Mouse (Mus musculus) forebrain, embryonic 11.5 days (tissue): ENCODE data around the gene Flcn. TPM values are rescaled to one million over a fixed set of nuclear protein-coding genes. Genes with fewer than 3 reads are reported as not detected.
A peak's percentile ranks its signal among the peaks of the same experiment; 100 is the strongest.
"Not testable (repeated sequence)": the region's sequence is repeated elsewhere in the genome, so short reads cannot be mapped to it uniquely, and the experiment has no call there.

Experiments used
- ATAC-seq: fragments of 200-750 bp; cut with Nextera tagmentation; replicated peaks from 2 replicates; pipeline ENCODE4 v1.8.0; 2017; ENCODE audit warnings: moderate TSS enrichment; ENCODE audit not compliant: low FRiP score
- DNase-seq: peaks from one replicate; pipeline ENCODE4 v3.0.0-alpha.2; 2017; ENCODE audit warnings: low spot score
- H3K27ac ChIP-seq: fragments of 300-500 bp; sonication (generic); 2 replicates; pipeline ENCODE4 v1.5.1; 2014; ENCODE audit warnings: low read depth, low read length
- H3K27me3 ChIP-seq: fragments of 300-500 bp; sonication (generic); 2 replicates; pipeline ENCODE4 v1.6.1; 2014; ENCODE audit warnings: mild to moderate bottlenecking, low read length, mixed read lengths; ENCODE audit not compliant: control insufficient read depth, insufficient read depth
- H3K36me3 ChIP-seq: fragments of 300-500 bp; sonication (generic); 2 replicates; pipeline ENCODE4 v1.6.1; 2014; ENCODE audit warnings: mild to moderate bottlenecking, low read length, moderate library complexity, mixed read lengths; ENCODE audit not compliant: control insufficient read depth, insufficient read depth
- H3K4me1 ChIP-seq: fragments of 300-500 bp; sonication (generic); replicated peaks from 2 replicates; pipeline ENCODE4 v1.6.1; 2014; ENCODE audit warnings: low read length, mixed read lengths; ENCODE audit not compliant: control insufficient read depth, insufficient read depth
- H3K4me2 ChIP-seq: fragments of 300-500 bp; sonication (generic); 2 replicates; pipeline ENCODE4 v1.6.1; 2014; ENCODE audit warnings: low read depth, mild to moderate bottlenecking, low read length, moderate library complexity, mixed read lengths; ENCODE audit not compliant: severe bottlenecking
- H3K4me3 ChIP-seq: fragments of 300-500 bp; sonication (generic); 2 replicates; pipeline ENCODE4 v1.5.1; 2014; ENCODE audit warnings: low read depth, low read length
- H3K9ac ChIP-seq: fragments of 300-500 bp; sonication (generic); 2 replicates; pipeline ENCODE4 v1.6.1; 2014; ENCODE audit warnings: low read length
- H3K9me3 ChIP-seq: fragments of 300-500 bp; sonication (generic); 2 replicates; pipeline ENCODE4 v1.6.1; 2016; ENCODE audit warnings: low read length, mixed read lengths; ENCODE audit not compliant: control insufficient read depth
- WGBS: fragments of 180-500 bp; shearing (Covaris S2); extraction: QIAGEN DNeasy Blood & Tissue Kit; methylation state at CpG from one replicate; pipeline ENCODE4 v1.1.7; 2014; 5-methylcytosine and 5-hydroxymethylcytosine counted together
- polyA plus RNA-seq: library from polyadenylated mRNA; unstranded; fragments of >200 nt; fragmentation: Nextera tagmentation; extraction: Ambion mirVana; gene quantifications from 2 replicates; pipeline ENCODE4 v1.2.1, GENCODE M21; 2014

The Flcn gene
- polyA plus RNA-seq, 1 experiment from 2014 or later, result 36.0 TPM

GRCm38 (mm10) chr11:59838426-59838825 lies 28.6 kb upstream of the Flcn start:
- no peaks in the 10 kb centered on the region for H3K36me3 ChIP-seq
- WGBS, result 71% methylated on average over 4 of the region's 4 CpGs
- H3K27me3 ChIP-seq, result no peaks in the 10 kb centered on the region
- no peaks in the 10 kb centered on the region for H3K9me3 ChIP-seq
- no peak for DNase-seq
- no peak overlapping the region for H3K27ac ChIP-seq
- peaks cover 5% of the 10 kb centered on the region for H3K4me1 ChIP-seq
- no peak overlapping the region; the same call in 1 of the 2 replicates for H3K9ac ChIP-seq
- peak overlapping the region; percentile 69 for H3K4me3 ChIP-seq
- no peak for ATAC-seq
- peak overlapping the region; percentile 62 for H3K4me2 ChIP-seq

GRCm38 (mm10) chr11:59837789-59838188 lies 28.0 kb upstream of the Flcn start:
- no CpG with 5 or more reads among the region's 1 CpGs for WGBS
- H3K27ac ChIP-seq, H3K27me3 ChIP-seq, DNase-seq, H3K9ac ChIP-seq, H3K9me3 ChIP-seq, H3K4me2 ChIP-seq, ATAC-seq, H3K36me3 ChIP-seq, H3K4me1 ChIP-seq: not testable (repeated sequence)
- peak overlapping the region; percentile 69; the same call in 1 of the 2 replicates for H3K4me3 ChIP-seq

GRCm38 (mm10) chr11:59821625-59822024 lies 11.8 kb upstream of the Flcn start:
- H3K36me3 ChIP-seq, result peaks cover 32% of the 10 kb centered on the region
- no peak overlapping the region for H3K4me2 ChIP-seq
- DNase-seq (no peak), ATAC-seq (no peak)
- no peaks in the 10 kb centered on the region for H3K9me3 ChIP-seq
- H3K9ac ChIP-seq, result no peak overlapping the region
- H3K27ac ChIP-seq, result no peak overlapping the region
- 94% methylated on average over 3 of the region's 3 CpGs for WGBS
- no peak overlapping the region for H3K4me3 ChIP-seq
- no peaks in the 10 kb centered on the region for H3K27me3 ChIP-seq
- H3K4me1 ChIP-seq, result no peaks in the 10 kb centered on the region

GRCm38 (mm10) chr11:59817916-59818315 lies 8.1 kb upstream of the Flcn start:
- DNase-seq (no peak), ATAC-seq (no peak)
- H3K36me3 ChIP-seq, result peaks cover 22% of the 10 kb centered on the region; the same call in 1 of the 2 replicates
- no peak overlapping the region for H3K9ac ChIP-seq
- WGBS, result 94% methylated on average over 3 of the region's 3 CpGs
- no peaks in the 10 kb centered on the region for H3K27me3 ChIP-seq
- H3K27ac ChIP-seq, result no peak overlapping the region
- H3K4me3 ChIP-seq, result no peak overlapping the region
- H3K9me3 ChIP-seq, result no peaks in the 10 kb centered on the region
- no peak overlapping the region for H3K4me2 ChIP-seq
- H3K4me1 ChIP-seq, result no peaks in the 10 kb centered on the region

- 89% methylated on average over 6 of the region's 6 CpGs for WGBS
- no peaks in the 10 kb centered on the region for H3K27me3 ChIP-seq
Observed at GRCm38 (mm10) chr11:59815482-59816065, 5.8 kb upstream of the Flcn start.

GRCm38 (mm10) chr11:59814936-59815335 lies 5.1 kb upstream of the Flcn start:
- H3K4me3 ChIP-seq, result no peak overlapping the region
- H3K36me3 ChIP-seq, result peaks cover 17% of the 10 kb centered on the region; the same call in 1 of the 2 replicates
- H3K27me3 ChIP-seq, result no peaks in the 10 kb centered on the region
- DNase-seq (no peak), ATAC-seq (no peak)
- no peaks in the 10 kb centered on the region for H3K9me3 ChIP-seq
- no peaks in the 10 kb centered on the region for H3K4me1 ChIP-seq
- H3K9ac ChIP-seq, result no peak overlapping the region
- WGBS, result 92% methylated on average over 6 of the region's 6 CpGs
- no peak overlapping the region for H3K4me2 ChIP-seq
- no peak overlapping the region for H3K27ac ChIP-seq

More at GRCm38 (mm10) chr11:59815482-59816065, 5.8 kb upstream of the Flcn start:
- H3K27ac ChIP-seq, result no peak overlapping the region
- no peaks in the 10 kb centered on the region for H3K9me3 ChIP-seq
- DNase-seq (no peak), ATAC-seq (no peak)
- H3K4me3 ChIP-seq, result no peak overlapping the region
- peaks cover 22% of the 10 kb centered on the region; the same call in 1 of the 2 replicates for H3K36me3 ChIP-seq
- no peak overlapping the region for H3K4me2 ChIP-seq
- no peaks in the 10 kb centered on the region for H3K4me1 ChIP-seq
- no peak overlapping the region for H3K9ac ChIP-seq

- ATAC-seq (no peak), DNase-seq (no peak)
- no peak overlapping the region for H3K4me3 ChIP-seq
- H3K4me1 ChIP-seq, result no peaks in the 10 kb centered on the region
- H3K9me3 ChIP-seq, result no peaks in the 10 kb centered on the region
- no peak overlapping the region for H3K27ac ChIP-seq
- 61% methylated on average over 1 of the region's 1 CpGs for WGBS
- H3K9ac ChIP-seq, result no peak overlapping the region
- no peak overlapping the region for H3K4me2 ChIP-seq
- peaks cover 12% of the 10 kb centered on the region; the same call in 1 of the 2 replicates for H3K36me3 ChIP-seq
- no peaks in the 10 kb centered on the region for H3K27me3 ChIP-seq
Observed at GRCm38 (mm10) chr11:59814311-59814710, 4.5 kb upstream of the Flcn start.

GRCm38 (mm10) chr11:59813276-59813675 lies 3.5 kb upstream of the Flcn start:
- Histone ChIP-seq H3K4me3 (no peak overlapping the region), H3K27ac (no peak overlapping the region), H3K4me1 (peaks cover 5% of the 10 kb centered on the region; the same call in 1 of the 2 replicates), H3K9ac (no peak overlapping the region), H3K36me3 (peaks cover 4% of the 10 kb centered on the region; the same call in 1 of the 2 replicates), H3K9me3 (no peaks in the 10 kb centered on the region), H3K4me2 (no peak overlapping the region), H3K27me3 (no peaks in the 10 kb centered on the region)
- no peak for DNase-seq
- WGBS, result 73% methylated on average over 3 of the region's 3 CpGs
- ATAC-seq, result no peak

GRCm38 (mm10) chr11:59811211-59811610 lies 1.4 kb upstream of the Flcn start:
- DNase-seq (no peak), ATAC-seq (no peak)
- Histone ChIP-seq H3K27me3 (no peaks in the 10 kb centered on the region), H3K36me3 (no peaks in the 10 kb centered on the region), H3K4me2 (no peak overlapping the region), H3K9me3 (no peaks in the 10 kb centered on the region), H3K4me3 (no peak overlapping the region), H3K27ac (no peak overlapping the region), H3K4me1 (peaks cover 5% of the 10 kb centered on the region; the same call in 1 of the 2 replicates), H3K9ac (no peak overlapping the region)
- WGBS, result 76% methylated on average over 4 of the region's 4 CpGs
